Mouse (Mus musculus): ENCODE data around the gene Coq5. TPM values are rescaled to one million over a fixed set of nuclear protein-coding genes. Genes with fewer than 3 reads are reported as not detected.
A peak's percentile ranks its signal among the peaks of the same experiment; 100 is the strongest.

Gene Coq5
- polyA plus RNA-seq, 1 experiment from 2014 or later = 38.1 TPM

DNA sequence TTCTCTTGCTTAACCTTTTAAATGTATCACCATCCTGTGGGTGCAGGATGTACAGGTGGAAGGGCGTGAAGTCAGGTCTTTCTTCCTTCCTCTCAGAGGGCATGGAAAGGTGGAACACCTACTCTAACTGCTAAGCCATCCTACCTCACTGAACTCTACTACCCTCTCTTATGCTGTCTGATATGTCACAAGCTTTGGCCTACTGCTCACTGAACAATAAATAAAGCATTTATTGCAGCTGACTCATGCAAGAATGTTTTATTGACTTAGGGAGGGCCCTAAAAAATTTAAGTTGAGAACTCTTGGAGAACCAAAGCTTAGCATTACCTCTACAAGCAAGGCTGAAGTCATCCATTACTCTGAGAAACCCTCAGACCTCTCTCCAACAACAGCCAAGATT, 9.5 kb upstream of the Coq5 start:
- DNase-seq (no peak), ATAC-seq (ENCODE audit: low read depth) (no peak)
- H3K4me2 ChIP-seq = peak overlapping the region; percentile 70
- 82% methylated on average over 1 of the region's 1 CpGs for WGBS (ENCODE audit: insufficient replicate concordance)
- H3K27me3 ChIP-seq = no peaks in the 10 kb centered on the region
- peaks cover 81% of the 10 kb centered on the region for H3K4me1 ChIP-seq (replicated peaks)
- H3K9me3 ChIP-seq (replicated peaks) = no peaks in the 10 kb centered on the region
- H3K4me3 ChIP-seq (replicated peaks) = peak overlapping the region; percentile 98
- peaks cover 45% of the 10 kb centered on the region for H3K36me3 ChIP-seq
- H3K9ac ChIP-seq = peak overlapping the region; percentile 99
- H3K27ac ChIP-seq = peak overlapping the region; percentile 100

DNA sequence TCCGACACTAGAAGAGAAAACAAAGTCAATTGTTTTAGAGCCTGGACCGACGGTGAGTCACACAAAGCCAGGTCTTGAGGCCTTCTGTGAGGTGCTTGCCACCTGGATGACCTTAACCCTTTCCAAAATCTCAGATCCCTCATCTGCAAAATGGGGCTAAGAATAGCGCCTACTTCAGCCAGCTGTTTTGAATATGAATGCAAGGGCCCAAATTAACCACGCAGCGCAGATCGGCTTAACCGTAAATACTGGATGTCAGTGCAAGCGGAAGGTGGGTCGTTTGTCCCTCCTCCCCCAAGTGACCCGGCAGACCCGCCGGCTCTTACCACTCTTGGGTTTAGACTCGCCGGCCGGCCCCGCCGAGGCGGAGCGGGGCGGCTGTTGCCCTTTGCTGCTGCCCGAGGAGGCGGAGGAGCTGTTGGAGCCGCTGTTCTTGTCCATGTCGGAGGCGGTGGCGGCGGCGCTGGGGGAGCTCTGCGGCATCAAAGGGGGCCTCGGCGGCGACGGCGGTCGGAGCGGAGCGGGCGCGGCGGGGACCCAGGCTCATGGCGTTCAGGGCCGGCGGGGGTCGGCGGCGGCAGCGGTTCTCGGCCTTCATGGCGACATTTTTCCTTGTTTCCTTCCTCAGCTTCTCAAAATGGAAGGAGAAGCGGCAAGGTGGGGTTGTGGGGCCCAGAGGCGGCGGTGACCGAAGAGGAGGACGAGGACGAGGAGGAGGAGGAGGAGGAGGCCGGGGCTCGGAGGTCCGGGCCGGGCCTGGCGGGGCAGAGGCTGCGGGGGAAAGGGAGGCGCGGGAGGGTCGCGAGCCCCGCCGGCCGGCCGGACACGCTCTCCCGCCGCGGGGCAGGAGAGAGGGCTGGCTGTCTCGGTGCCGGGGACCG, 7.3 kb upstream of the Coq5 start:
- Histone ChIP-seq H3K4me2 (peak overlapping the region; percentile 70), H3K9ac (peak overlapping the region; percentile 99), H3K9me3 (replicated peaks) (no peaks in the 10 kb centered on the region), H3K36me3 (peaks cover 31% of the 10 kb centered on the region), H3K27ac (peak overlapping the region; percentile 100), H3K4me1 (replicated peaks) (peaks cover 68% of the 10 kb centered on the region), H3K4me3 (replicated peaks) (peak overlapping the region; percentile 98), H3K27me3 (no peaks in the 10 kb centered on the region)
- DNase-seq (peak; percentile 40), ATAC-seq (ENCODE audit: low read depth) (peak; percentile 55)
- under 1% methylated on average over 64 of the region's 77 CpGs for WGBS (ENCODE audit: insufficient replicate concordance)

DNA sequence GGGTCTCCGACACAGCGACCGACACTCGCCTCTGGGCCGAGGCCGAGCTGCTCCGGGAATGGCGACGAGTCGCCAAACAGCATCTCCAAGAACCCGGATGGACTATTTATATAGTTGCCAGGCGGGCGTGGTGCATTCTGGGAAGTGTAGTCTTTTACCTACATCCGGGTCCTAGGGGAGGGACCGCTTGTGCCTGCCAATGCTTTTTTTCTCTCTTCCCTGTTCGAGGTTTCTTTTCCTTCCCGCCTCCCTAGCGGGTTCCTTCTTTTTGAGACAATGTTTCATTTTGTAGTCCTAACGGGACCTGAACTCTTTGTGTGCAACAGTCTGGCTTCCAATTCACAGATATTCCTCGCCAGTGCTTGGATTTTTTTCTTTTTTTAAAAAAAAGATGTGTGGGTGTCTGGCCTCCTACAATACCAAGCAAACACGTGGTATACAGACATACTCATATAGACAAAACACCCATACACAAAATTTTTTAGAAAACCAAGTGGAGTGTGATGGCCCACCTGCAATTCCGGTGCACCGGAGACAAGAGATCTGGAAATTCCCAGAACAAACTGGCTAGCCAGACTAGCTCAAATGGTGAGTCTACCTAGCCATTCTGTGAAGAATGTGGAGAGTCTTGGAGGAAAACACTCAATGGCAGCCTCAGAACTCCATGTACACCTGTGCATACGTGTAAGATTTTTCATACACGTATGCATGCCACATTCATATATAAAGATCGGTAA, 6.5 kb upstream of the Coq5 start, which contains the start of gene Rnf10:
Gene Rnf10 (minus strand): TSS at position 87 of the 737 bp plus-strand sequence.
- Histone ChIP-seq H3K4me3 (replicated peaks) (peak within 1 kb of the TSS; percentile 98), H3K27me3 (no peaks in the 10 kb centered on the region), H3K27ac (peak within 1 kb of the TSS; percentile 100), H3K4me1 (replicated peaks) (peaks cover 63% of the 10 kb centered on the region), H3K9ac (peak within 1 kb of the TSS; percentile 99), H3K36me3 (peaks cover 31% of the 10 kb centered on the region), H3K4me2 (peak within 1 kb of the TSS; percentile 70), H3K9me3 (replicated peaks) (no peaks in the 10 kb centered on the region)
- WGBS (ENCODE audit: insufficient replicate concordance) = 14% methylated on average over 26 of the region's 26 CpGs
- DNase-seq (peak; percentile 95), ATAC-seq (ENCODE audit: low read depth) (peak; percentile 81)

DNA sequence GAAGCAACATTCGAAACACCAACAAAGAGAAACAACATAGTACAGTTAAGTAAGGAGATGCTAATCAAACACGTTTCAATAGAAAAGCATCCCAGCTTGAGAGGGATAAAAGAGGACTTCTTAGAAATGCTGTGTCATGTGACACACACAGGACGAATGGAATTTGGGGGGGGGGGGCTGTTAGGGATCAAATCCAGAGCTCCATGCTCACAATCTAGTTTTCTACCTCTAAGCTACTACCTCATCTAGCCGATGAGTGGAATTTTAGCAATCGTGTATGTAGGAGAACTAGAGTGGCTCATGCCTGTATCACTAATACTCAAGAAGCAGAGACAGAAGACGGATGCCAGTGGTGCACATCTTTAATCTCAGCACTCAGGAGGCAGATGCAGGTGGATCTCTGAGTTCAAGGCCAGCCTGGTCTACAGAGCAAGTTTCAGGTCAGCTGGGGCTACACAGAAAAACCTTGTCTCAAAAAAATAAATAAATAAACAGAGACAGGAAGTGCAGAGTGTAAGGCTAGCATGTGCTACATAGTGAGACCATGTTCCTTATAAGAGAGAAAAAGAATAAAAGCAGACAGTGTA, 5.8 kb upstream of the Coq5 start:
- no peak for ATAC-seq (ENCODE audit: low read depth)
- 69% methylated on average over 6 of the region's 6 CpGs for WGBS (ENCODE audit: insufficient replicate concordance)
- Histone ChIP-seq H3K4me2 (peak overlapping the region; percentile 70), H3K27ac (peak overlapping the region; percentile 67), H3K4me3 (replicated peaks) (peak overlapping the region; percentile 98; the same call in 1 of the 2 replicates), H3K9me3 (replicated peaks) (no peaks in the 10 kb centered on the region), H3K27me3 (no peaks in the 10 kb centered on the region), H3K9ac (peak overlapping the region; percentile 99; the same call in 1 of the 2 replicates), H3K36me3 (peaks cover 24% of the 10 kb centered on the region), H3K4me1 (replicated peaks) (peaks cover 63% of the 10 kb centered on the region)
- no peak for DNase-seq

DNA sequence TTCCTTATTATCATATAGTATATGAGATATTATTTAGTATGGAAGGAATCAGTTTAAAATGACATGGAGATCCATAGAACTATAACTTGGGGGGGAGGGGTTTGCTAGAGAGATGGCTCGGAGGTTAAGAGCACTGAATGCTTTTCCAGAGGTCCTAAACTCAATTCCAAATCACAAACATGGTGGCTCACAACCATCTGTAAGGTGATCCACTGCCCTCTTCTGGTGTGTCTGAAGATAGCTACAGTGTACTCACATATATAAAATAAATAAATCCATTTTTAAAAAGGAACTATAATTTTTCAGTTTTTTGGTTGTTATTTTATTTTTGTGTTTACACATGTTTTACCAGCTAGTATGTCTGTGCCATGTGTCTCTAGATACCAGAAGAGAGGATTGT, 5.1 kb upstream of the Coq5 start:
- Histone ChIP-seq H3K4me1 (replicated peaks) (peaks cover 61% of the 10 kb centered on the region), H3K9ac (no peak overlapping the region), H3K4me2 (no peak overlapping the region), H3K9me3 (replicated peaks) (no peaks in the 10 kb centered on the region), H3K27ac (peak overlapping the region; percentile 35; the same call in 1 of the 2 replicates), H3K36me3 (peaks cover 17% of the 10 kb centered on the region), H3K4me3 (replicated peaks) (no peak overlapping the region), H3K27me3 (no peaks in the 10 kb centered on the region)
- 41% methylated on average over 1 of the region's 1 CpGs for WGBS (ENCODE audit: insufficient replicate concordance)
- DNase-seq = no peak
- ATAC-seq (ENCODE audit: low read depth) = no peak

DNA sequence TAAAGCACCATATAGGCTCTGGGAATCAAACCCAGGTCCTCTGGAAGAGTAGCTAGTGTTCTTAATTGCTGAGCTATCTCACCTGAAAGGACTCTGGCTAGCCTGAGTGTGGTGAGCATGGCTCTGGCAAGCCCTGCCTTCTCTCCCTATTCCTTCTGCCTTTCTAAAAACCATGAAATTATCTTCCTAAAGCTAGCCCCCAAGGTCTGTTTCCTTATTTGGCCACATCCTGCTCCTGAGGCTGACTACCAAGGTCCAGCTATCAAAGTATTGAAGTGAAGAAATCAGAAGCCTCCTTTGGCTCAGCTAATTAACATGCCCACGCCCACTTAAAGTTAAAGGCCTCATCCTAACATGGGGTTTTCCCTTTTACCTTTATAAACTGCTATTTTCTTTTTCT, 4.7 kb upstream of the Coq5 start:
- ATAC-seq (ENCODE audit: low read depth) (no peak), DNase-seq (no peak)
- peak overlapping the region; percentile 35; the same call in 1 of the 2 replicates for H3K27ac ChIP-seq
- H3K4me3 ChIP-seq (replicated peaks) = no peak overlapping the region
- no peak overlapping the region for H3K9ac ChIP-seq
- no peaks in the 10 kb centered on the region for H3K27me3 ChIP-seq
- H3K9me3 ChIP-seq (replicated peaks) = no peaks in the 10 kb centered on the region
- H3K36me3 ChIP-seq = peaks cover 13% of the 10 kb centered on the region
- H3K4me2 ChIP-seq = no peak overlapping the region
- WGBS (ENCODE audit: insufficient replicate concordance) = 62% methylated on average over 1 of the region's 1 CpGs
- peaks cover 57% of the 10 kb centered on the region for H3K4me1 ChIP-seq (replicated peaks)

DNA sequence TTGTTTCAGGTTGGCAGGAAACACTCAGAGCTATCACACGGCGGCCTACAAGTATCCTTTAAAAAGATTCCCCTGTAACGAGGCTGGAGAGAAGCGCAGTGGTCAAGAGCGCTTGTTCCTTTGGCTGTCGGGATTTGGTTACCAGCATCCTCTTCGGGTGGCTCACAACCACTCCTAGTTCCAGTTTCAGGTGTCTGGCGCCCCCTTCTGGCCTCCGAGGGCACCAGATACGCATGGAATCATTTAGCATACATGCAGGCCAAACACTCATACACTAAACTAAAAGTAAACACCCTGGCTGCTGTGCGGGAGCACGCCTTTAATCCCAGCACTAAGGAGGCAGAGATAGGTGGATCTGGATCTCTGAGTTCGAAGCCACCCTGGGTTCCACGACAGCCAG, 3.5 kb upstream of the Coq5 start:
- no peaks in the 10 kb centered on the region for H3K9me3 ChIP-seq (replicated peaks)
- WGBS (ENCODE audit: insufficient replicate concordance) = 53% methylated on average over 14 of the region's 14 CpGs
- H3K27me3 ChIP-seq = no peaks in the 10 kb centered on the region
- ATAC-seq (ENCODE audit: low read depth) (no peak), DNase-seq (peak; percentile 50)
- H3K4me2 ChIP-seq = no peak overlapping the region
- H3K4me1 ChIP-seq (replicated peaks) = peaks cover 57% of the 10 kb centered on the region
- no peak overlapping the region for H3K4me3 ChIP-seq (replicated peaks)
- H3K9ac ChIP-seq = no peak overlapping the region
- H3K36me3 ChIP-seq = peaks cover under 1% of the 10 kb centered on the region; the same call in 1 of the 2 replicates
- H3K27ac ChIP-seq = no peak overlapping the region

DNA sequence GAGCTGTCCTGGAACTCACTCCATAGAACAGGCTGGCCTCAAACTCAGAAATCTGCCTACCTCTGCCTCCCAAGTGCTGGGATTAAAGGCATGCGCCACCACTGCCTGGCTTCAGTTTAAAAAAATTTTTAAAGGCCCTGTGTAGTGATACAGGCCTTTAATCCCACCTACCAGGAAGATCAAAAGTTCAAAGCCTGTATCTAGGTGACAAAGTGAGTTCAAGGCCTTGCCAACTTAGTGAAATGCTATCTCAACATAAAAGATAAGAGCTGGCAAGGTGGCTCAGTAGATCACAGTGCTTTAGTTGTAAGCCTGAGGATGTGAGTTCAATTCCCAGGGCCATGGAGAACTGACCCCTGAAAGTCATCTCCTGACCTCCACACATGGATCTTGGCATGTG, 1.4 kb upstream of the Coq5 start:
- Histone ChIP-seq H3K4me1 (replicated peaks) (peaks cover 62% of the 10 kb centered on the region), H3K9me3 (replicated peaks) (no peaks in the 10 kb centered on the region), H3K9ac (no peak overlapping the region), H3K36me3 (peaks cover under 1% of the 10 kb centered on the region; the same call in 1 of the 2 replicates), H3K27ac (peak overlapping the region; percentile 23), H3K4me3 (replicated peaks) (no peak overlapping the region), H3K4me2 (no peak overlapping the region), H3K27me3 (no peaks in the 10 kb centered on the region)
- no peak for DNase-seq
- WGBS (ENCODE audit: insufficient replicate concordance) = 73% methylated on average over 1 of the region's 1 CpGs
- no peak for ATAC-seq (ENCODE audit: low read depth)

DNA sequence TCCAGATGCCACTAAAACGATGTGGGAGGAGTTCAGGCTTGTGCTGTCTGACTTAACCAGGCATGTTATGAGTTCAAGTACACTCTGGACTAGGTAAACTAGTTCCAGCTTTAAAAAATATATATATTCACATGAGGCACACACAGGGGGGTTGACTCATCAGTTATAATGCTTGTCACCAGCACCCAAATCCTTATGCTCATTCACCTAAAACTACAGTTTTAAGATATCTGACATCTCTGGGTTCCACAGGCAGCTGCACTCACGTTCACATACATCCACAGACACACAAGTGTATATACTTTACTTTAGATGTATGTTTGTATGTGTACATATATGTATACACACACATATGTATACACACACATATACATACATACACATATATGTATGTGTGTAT, 681 bp upstream of the Coq5 start:
- Histone ChIP-seq H3K27ac (no peak overlapping the region; the same call in 1 of the 2 replicates), H3K9me3 (replicated peaks) (no peaks in the 10 kb centered on the region), H3K4me2 (no peak overlapping the region), H3K36me3 (peaks cover 8% of the 10 kb centered on the region), H3K4me3 (replicated peaks) (no peak overlapping the region), H3K27me3 (no peaks in the 10 kb centered on the region), H3K4me1 (replicated peaks) (peaks cover 62% of the 10 kb centered on the region), H3K9ac (no peak overlapping the region)
- ATAC-seq (ENCODE audit: low read depth) (no peak), DNase-seq (no peak)
- WGBS (ENCODE audit: insufficient replicate concordance) = 50% methylated on average over 2 of the region's 2 CpGs

DNA sequence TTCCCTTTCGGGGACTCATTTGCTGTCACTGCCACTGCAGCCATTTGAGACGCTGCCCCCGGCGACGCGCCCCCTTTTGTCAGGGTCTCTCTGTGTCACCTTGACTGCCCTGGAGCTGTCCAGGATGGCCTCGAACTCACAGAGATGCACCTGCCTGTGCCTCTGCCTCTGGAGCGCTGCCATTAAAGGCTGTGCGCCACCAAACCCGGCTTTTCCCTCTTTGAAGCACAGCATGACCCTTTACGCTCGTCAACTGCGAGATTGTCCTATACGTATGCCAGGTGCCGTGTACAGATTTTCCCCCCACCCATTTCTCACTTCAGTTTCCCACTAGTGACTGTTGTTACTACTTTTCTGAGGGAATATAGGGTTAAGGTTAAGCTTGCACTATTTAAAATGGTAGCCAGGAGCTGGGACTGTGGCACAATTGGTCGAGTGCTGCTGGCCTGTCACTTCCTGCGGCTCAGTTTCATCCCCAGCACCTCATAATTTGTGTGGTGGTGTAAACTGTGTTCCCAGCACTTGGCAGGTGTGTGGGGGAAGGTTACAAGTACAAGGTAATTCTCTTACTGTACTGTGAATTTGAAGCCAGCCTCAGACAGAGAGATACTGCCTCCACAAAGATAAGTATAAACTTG, 703 bp downstream of the Coq5 start:
- Histone ChIP-seq H3K9me3 (replicated peaks) (no peaks in the 10 kb centered on the region), H3K4me1 (replicated peaks) (peaks cover 56% of the 10 kb centered on the region), H3K4me2 (peak overlapping the region; percentile 90), H3K36me3 (peaks cover 22% of the 10 kb centered on the region), H3K4me3 (replicated peaks) (peak overlapping the region; percentile 91), H3K27ac (peak overlapping the region; percentile 73), H3K9ac (peak overlapping the region; percentile 91), H3K27me3 (no peaks in the 10 kb centered on the region)
- ATAC-seq (ENCODE audit: low read depth) (peak; percentile 18), DNase-seq (no peak)
- WGBS (ENCODE audit: insufficient replicate concordance) = 3% methylated on average over 17 of the region's 17 CpGs
